ENCODE assay signal across 7 mouse cellular contexts in genomic region chr7:19744590-19745385, GRCm38 (mm10). TPM values are rescaled to one million over a fixed set of nuclear protein-coding genes. Genes with fewer than 3 reads are reported as not detected.
DNase-seq lines count a peak whose midpoint lies in the region; ATAC-seq and TF ChIP-seq lines count a peak whose summit lies in the region.

No protein-coding gene starts in this region.

- ATAC-seq in megakaryocyte progenitor cell, adult 5-6 weeks (replicated peaks; ENCODE audit: poor library complexity), result peak; percentile 45

- WGBS in kidney, adult 2 months, result 39% methylated on average over 14 of the region's 14 CpGs

- peak; percentile 63 for DNase-seq in adrenal gland, postnatal 25 days
- peak; percentile 77 for DNase-seq in heart, adult 8-10 months (ENCODE audit: low spot score)
- DNase-seq in kidney, adult 2 months, result peak; percentile 87
- no peak for DNase-seq in layer of hippocampus, adult 11-12 months (ENCODE audit: low spot score)
- no peak for DNase-seq in urinary bladder, postnatal 10 days (ENCODE audit: low spot score)
- DNase-seq in layer of hippocampus, postnatal 14 days (ENCODE audit: low spot score in 2 of 2), result no peak

- peak overlapping the region; percentile 68 for H3K27ac ChIP-seq in kidney, adult 2 months (ENCODE audit: insufficient read depth, low read depth, low read length)

- TF ChIP-seq CTCF in kidney, adult 2 months (conservative IDR thresholded peaks at IDR 0.05; ENCODE audit: insufficient read depth, insufficient read length, low read depth, low read length), result no peak

- peaks cover 5% of the 10 kb centered on the region; the same call in 1 of the 2 replicates for H3K4me1 ChIP-seq in kidney, adult 2 months (ENCODE audit: control insufficient read depth, insufficient read depth, low read length)

- H3K4me3 ChIP-seq in kidney, adult 2 months (ENCODE audit: insufficient read depth, low read depth, low read length), result no peak overlapping the region

- TF ChIP-seq POLR2A in kidney, adult 2 months (IDR thresholded peaks at IDR 0.05; ENCODE audit: low read depth, low read length), result no peak

- H3K36me3 ChIP-seq in kidney, adult 2 months (ENCODE audit: control insufficient read depth, insufficient read depth, low read length), result no peaks in the 10 kb centered on the region

- no peaks in the 10 kb centered on the region for H3K27me3 ChIP-seq in kidney, adult 2 months (replicated peaks; ENCODE audit: control insufficient read depth, insufficient read depth, low read length)

RNA-seq across cellular contexts. Expression of gene Nectin2, which starts 5.5 kb away (rescaled TPM):
- total RNA-seq in adrenal gland, postnatal 25 days (2021), result 62.3 and 66.9 TPM in 2 replicates
- total RNA-seq in heart, adult 8-10 months (2022), result 10 to 100 TPM; 24.8 to 37.3 (median 34.9) TPM
- 44.5 and 47.7 TPM in 2 replicates for polyA plus RNA-seq in kidney, adult 2 months (2012; rRNA removed)
- 0.95 and 2.2 TPM in 2 replicates for total RNA-seq in megakaryocyte progenitor cell, adult 5-6 weeks (2015)
- total RNA-seq in megakaryocyte progenitor cell, adult 5-6 weeks (2017), result 0.78 and 1.0 TPM in 2 replicates
- total RNA-seq in layer of hippocampus, postnatal 14 days (2021), result 10 to 100 TPM; 11.6 to 12.7 TPM

RNA-seq across cellular contexts. Expression of gene Bcam, which starts 26.0 kb away (rescaled TPM):
- 37.2 TPM in 2 replicates for total RNA-seq in adrenal gland, postnatal 25 days (2021)
- 100 to 1,000 TPM; 185 to 199 (median 197) TPM for total RNA-seq in heart, adult 8-10 months (2022)
- polyA plus RNA-seq in kidney, adult 2 months (2012; rRNA removed), result 237 and 272 TPM in 2 replicates
- not detected in 2 replicates for total RNA-seq in megakaryocyte progenitor cell, adult 5-6 weeks (2015)
- total RNA-seq in megakaryocyte progenitor cell, adult 5-6 weeks (2017), result not detected in 2 replicates
- 10 to 100 TPM in 1 of 2 experiments, 1 to 10 TPM in 1; 8.8 to 14.0 TPM for total RNA-seq in layer of hippocampus, postnatal 14 days (2021)

RNA-seq across cellular contexts. Expression of gene Tomm40, which starts 29.6 kb away (rescaled TPM):
- total RNA-seq in adrenal gland, postnatal 25 days (2021), result 96.1 and 115 TPM in 2 replicates
- 100 to 1,000 TPM in 1 of 4 experiments, 10 to 100 TPM in 3; 94.0 to 101 (median 99.2) TPM for total RNA-seq in heart, adult 8-10 months (2022)
- polyA plus RNA-seq in kidney, adult 2 months (2012; rRNA removed), result 83.9 and 86.3 TPM in 2 replicates
- total RNA-seq in megakaryocyte progenitor cell, adult 5-6 weeks (2015), result 61.5 and 62.2 TPM in 2 replicates
- total RNA-seq in megakaryocyte progenitor cell, adult 5-6 weeks (2017), result 42.5 and 50.8 TPM in 2 replicates
- total RNA-seq in layer of hippocampus, postnatal 14 days (2021), result 100 to 1,000 TPM; 105 to 115 TPM

RNA-seq across cellular contexts. Expression of gene Apoe, which starts 45.8 kb away (rescaled TPM):
- total RNA-seq in adrenal gland, postnatal 25 days (2021), result 714 and 971 TPM in 2 replicates
- 100 to 1,000 TPM; 172 to 309 (median 253) TPM for total RNA-seq in heart, adult 8-10 months (2022)
- polyA plus RNA-seq in kidney, adult 2 months (2012; rRNA removed), result 922 and 939 TPM in 2 replicates
- 18.7 and 27.5 TPM in 2 replicates for total RNA-seq in megakaryocyte progenitor cell, adult 5-6 weeks (2015)
- total RNA-seq in megakaryocyte progenitor cell, adult 5-6 weeks (2017), result 110 and 130 TPM in 2 replicates
- 1,000 to 10,000 TPM; 2,679 to 2,697 TPM for total RNA-seq in layer of hippocampus, postnatal 14 days (2021)

RNA-seq across cellular contexts. Expression of gene Cblc, which starts 51.8 kb away (rescaled TPM):
- 0.55 TPM in 1 of 2 replicates, not detected in the other for total RNA-seq in adrenal gland, postnatal 25 days (2021)
- total RNA-seq in heart, adult 8-10 months (2022), result under 1 TPM in 2 of 4 experiments, not detected in 2; 0.37 to 0.76 TPM
- polyA plus RNA-seq in kidney, adult 2 months (2012; rRNA removed), result 24.4 and 32.6 TPM in 2 replicates
- total RNA-seq in megakaryocyte progenitor cell, adult 5-6 weeks (2015), result not detected in 2 replicates
- total RNA-seq in megakaryocyte progenitor cell, adult 5-6 weeks (2017), result not detected in 2 replicates
- not detected for total RNA-seq in layer of hippocampus, postnatal 14 days (2021)

Comparison
In these comparisons a context has a peak if more than half of its experiments do, and no peak if none do; other contexts are left out.
1. DNase-seq: peak in adrenal gland, postnatal 25 days (single experiment), heart, adult 8-10 months (single experiment) and kidney, adult 2 months (single experiment); none in layer of hippocampus, adult 11-12 months (single experiment), urinary bladder, postnatal 10 days (single experiment) and layer of hippocampus, postnatal 14 days (0 of 2).
2. RNA of gene Bcam, which starts 26.0 kb away (total RNA-seq): 185 to 199 TPM in heart, adult 8-10 months, 37.2 TPM in adrenal gland, postnatal 25 days and 8.8 to 14.0 TPM in layer of hippocampus, postnatal 14 days; not detected in megakaryocyte progenitor cell, adult 5-6 weeks; every median in the first group is over 4 times any median in the second.